Mouse (Mus musculus) cortical plate, adult 2 months (tissue): ENCODE data around the gene Hspg2.

ENCODE experiments used
- CTCF ChIP-seq: fragments of 200-500 bp; IDR thresholded peaks from 2 replicates; pipeline ENCODE4 v1.5.1; 2011; ENCODE audit warnings: mild to moderate bottlenecking, control low read depth, low read length; ENCODE audit not compliant: insufficient read depth; ENCODE audit errors: extremely low read depth
- POLR2A ChIP-seq: fragments of 200-500 bp; IDR thresholded peaks from 2 replicates; pipeline ENCODE4 v1.6.1; 2011; ENCODE audit warnings: mild to moderate bottlenecking, low read length, control low read depth; ENCODE audit not compliant: insufficient read depth; ENCODE audit errors: extremely low read depth

DNA sequence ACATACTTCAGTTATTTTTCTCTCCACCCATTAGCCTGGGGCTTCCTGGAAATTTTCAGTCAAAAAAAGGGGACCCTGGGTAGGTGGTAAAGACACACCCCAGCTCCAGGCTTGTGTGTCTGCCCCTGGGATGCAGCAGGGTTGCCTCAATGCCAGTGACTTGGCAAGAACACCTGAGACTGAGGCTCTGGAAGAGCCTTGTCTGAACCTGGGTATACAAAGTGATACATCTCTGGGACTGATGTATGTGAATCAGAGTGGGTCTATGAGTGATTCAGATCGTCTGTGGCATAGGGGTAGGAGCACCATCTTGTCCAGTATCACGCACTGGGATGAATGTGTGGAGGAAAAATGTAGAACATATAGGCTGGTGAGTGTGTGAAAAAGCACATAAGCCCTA is 1.0 kb upstream of the Hspg2 start:
- TF ChIP-seq POLR2A: no peak
- TF ChIP-seq CTCF: no peak
